Comparison of ENCODE assay signal across 22 mouse cellular contexts in genomic region chr16:18185715-18186449, GRCm38 (mm10). TPM values are rescaled to one million over a fixed set of nuclear protein-coding genes. Genes with fewer than 3 reads are reported as not detected.
DNase-seq lines count a peak whose midpoint lies in the region; ATAC-seq lines count a peak whose summit lies in the region.
"Had no signal": no experiment of that assay in that cellular context is flagged by ENCODE, and none has a peak within 500 bp of the region (broad histone marks: within the 10 kb centered on the region; RNA-seq: fewer than 3 reads in every experiment).

No protein-coding gene starts in this region.

- no peaks in the 10 kb centered on the region for H3K9me3 ChIP-seq in kidney, embryonic 15.5 days (replicated peaks)
- no peaks in the 10 kb centered on the region for H3K9me3 ChIP-seq in neural tube, embryonic 13.5 days
- H3K9me3 ChIP-seq: embryonic facial prominence, embryonic 15.5 days; forebrain, embryonic 10.5 days; hindbrain, embryonic 13.5 days; liver, embryonic 12.5 days; lung, embryonic 15.5 days had no signal

- peak; percentile 73 for ATAC-seq in kidney, embryonic 15.5 days (replicated peaks; ENCODE audit: low FRiP score)
- peak; percentile 51 for ATAC-seq in neural tube, embryonic 13.5 days (ENCODE audit: low read depth)
- ATAC-seq: liver, embryonic 12.5 days had no signal

- peaks cover 21% of the 10 kb centered on the region; the same call in 1 of the 2 replicates for H3K27me3 ChIP-seq in kidney, embryonic 15.5 days
- no peaks in the 10 kb centered on the region for H3K27me3 ChIP-seq in neural tube, embryonic 13.5 days
- H3K27me3 ChIP-seq: embryonic facial prominence, embryonic 15.5 days; hindbrain, embryonic 13.5 days; lung, embryonic 15.5 days had no signal

- no peak overlapping the region for H3K4me3 ChIP-seq in kidney, embryonic 15.5 days (replicated peaks)
- no peak overlapping the region for H3K4me3 ChIP-seq in neural tube, embryonic 13.5 days
- H3K4me3 ChIP-seq: embryonic facial prominence, embryonic 15.5 days; forebrain, embryonic 10.5 days; hindbrain, embryonic 13.5 days; liver, embryonic 12.5 days; lung, embryonic 15.5 days had no signal

- H3K36me3 ChIP-seq in kidney, embryonic 15.5 days = no peaks in the 10 kb centered on the region
- no peaks in the 10 kb centered on the region for H3K36me3 ChIP-seq in neural tube, embryonic 13.5 days
- H3K36me3 ChIP-seq: embryonic facial prominence, embryonic 15.5 days; forebrain, embryonic 10.5 days; hindbrain, embryonic 13.5 days; liver, embryonic 12.5 days; lung, embryonic 15.5 days had no signal

- no peak overlapping the region for H3K4me2 ChIP-seq in kidney, embryonic 15.5 days
- H3K4me2 ChIP-seq in neural tube, embryonic 13.5 days = no peak overlapping the region
- H3K4me2 ChIP-seq: embryonic facial prominence, embryonic 15.5 days; hindbrain, embryonic 13.5 days; liver, embryonic 12.5 days; lung, embryonic 15.5 days had no signal

- H3K27ac ChIP-seq in kidney, embryonic 15.5 days = peak overlapping the region; percentile 57; the same call in 1 of the 2 replicates
- H3K27ac ChIP-seq in neural tube, embryonic 13.5 days (replicated peaks) = peak overlapping the region; percentile 68
- H3K27ac ChIP-seq: embryonic facial prominence, embryonic 15.5 days; forebrain, embryonic 10.5 days; hindbrain, embryonic 13.5 days; liver, embryonic 12.5 days; lung, embryonic 15.5 days had no signal

- peaks cover 33% of the 10 kb centered on the region for H3K4me1 ChIP-seq in kidney, embryonic 15.5 days
- H3K4me1 ChIP-seq in neural tube, embryonic 13.5 days (replicated peaks) = peaks cover 34% of the 10 kb centered on the region
- H3K4me1 ChIP-seq: embryonic facial prominence, embryonic 15.5 days; liver, embryonic 12.5 days; lung, embryonic 15.5 days had no signal

- WGBS in kidney, embryonic 15.5 days = 11% methylated on average over 8 of the region's 8 CpGs
- WGBS in large intestine, adult 2 months = 14% methylated on average over 8 of the region's 8 CpGs
- WGBS in neural tube, embryonic 13.5 days = 15% methylated on average over 8 of the region's 8 CpGs

- no peak for DNase-seq in kidney, adult 11 months
- DNase-seq in forelimb bud, embryonic 11.5 days (ENCODE audit: low read depth, low spot score) = peak; percentile 89
- DNase-seq in large intestine, adult 2 months (ENCODE audit: low read depth, low spot score) = peak; percentile 47
- DNase-seq in adrenal gland, adult 18-20 months (ENCODE audit: low spot score in 2 of 2) = no peak
- no peak for DNase-seq in gastrocnemius, adult 8-10 months (ENCODE audit: low spot score in 2 of 2)
- DNase-seq: adrenal gland, postnatal 14 days; cerebellum, adult 11-12 months; gastrocnemius, postnatal 10 days; heart, postnatal 10 days; kidney, postnatal 14 days; layer of hippocampus, adult 9-11 months; thymus, postnatal 36 days had no signal

- H3K9ac ChIP-seq in kidney, embryonic 15.5 days = no peak overlapping the region
- no peak overlapping the region for H3K9ac ChIP-seq in neural tube, embryonic 13.5 days
- H3K9ac ChIP-seq: embryonic facial prominence, embryonic 15.5 days; hindbrain, embryonic 13.5 days; liver, embryonic 12.5 days; lung, embryonic 15.5 days had no signal

RNA-seq across cellular contexts. Expression of gene Ccdc188, which starts 31.8 kb away (rescaled TPM):
- polyA plus RNA-seq in kidney, embryonic 15.5 days (2015; fragmentation: Nextera tagmentation; extraction: Ambion mirVana) = not detected in 2 replicates
- not detected in 2 replicates for polyA plus RNA-seq in large intestine, adult 2 months (2012; rRNA removed)
- not detected in 2 replicates for polyA plus RNA-seq in neural tube, embryonic 13.5 days (2015; fragmentation: Nextera tagmentation; extraction: Ambion mirVana)
- not detected for total RNA-seq in adrenal gland, adult 18-20 months (2021)
- total RNA-seq in gastrocnemius, adult 8-10 months (2022) = not detected
- total RNA-seq: adrenal gland, postnatal 14 days; gastrocnemius, postnatal 10 days; heart, postnatal 10 days; midbrain, postnatal 0 days; neutrophil, adult 5-6 weeks had no signal
- polyA plus RNA-seq: embryonic facial prominence, embryonic 15.5 days; forebrain, embryonic 10.5 days; hindbrain, embryonic 13.5 days; liver, embryonic 12.5 days; lung, embryonic 15.5 days; midbrain, postnatal 0 days; small intestine, adult 2 months had no signal

RNA-seq across cellular contexts. Expression of gene Zdhhc8, which starts 49.1 kb away (rescaled TPM):
- 15.6 and 17.5 TPM in 2 replicates for polyA plus RNA-seq in kidney, embryonic 15.5 days (2015; fragmentation: Nextera tagmentation; extraction: Ambion mirVana)
- 11.5 and 13.0 TPM in 2 replicates for polyA plus RNA-seq in large intestine, adult 2 months (2012; rRNA removed)
- 15.3 and 17.0 TPM in 2 replicates for polyA plus RNA-seq in neural tube, embryonic 13.5 days (2015; fragmentation: Nextera tagmentation; extraction: Ambion mirVana)
- total RNA-seq in adrenal gland, adult 18-20 months (2021) = 10 to 100 TPM; 20.6 to 21.2 TPM
- total RNA-seq in gastrocnemius, adult 8-10 months (2022) = 10 to 100 TPM; 22.8 to 29.6 (median 26.2) TPM

RNA-seq across cellular contexts. Expression of gene Rtn4r, which starts 58.4 kb away (rescaled TPM):
- 2.6 and 3.6 TPM in 2 replicates for polyA plus RNA-seq in kidney, embryonic 15.5 days (2015; fragmentation: Nextera tagmentation; extraction: Ambion mirVana)
- 7.1 and 8.9 TPM in 2 replicates for polyA plus RNA-seq in large intestine, adult 2 months (2012; rRNA removed)
- 19.6 and 23.9 TPM in 2 replicates for polyA plus RNA-seq in neural tube, embryonic 13.5 days (2015; fragmentation: Nextera tagmentation; extraction: Ambion mirVana)
- total RNA-seq in adrenal gland, adult 18-20 months (2021) = under 1 TPM; 0.20 to 0.26 TPM
- under 1 TPM in 1 of 4 experiments, not detected in 3; 0.15 TPM for total RNA-seq in gastrocnemius, adult 8-10 months (2022)
- total RNA-seq: neutrophil, adult 5-6 weeks had no signal

Comparison
In these comparisons a context has a peak if more than half of its experiments do, and no peak if none do; other contexts are left out.
1. DNase-seq: peak in forelimb bud, embryonic 11.5 days (single experiment) and large intestine, adult 2 months (single experiment); none in kidney, adult 11 months (single experiment), adrenal gland, adult 18-20 months (0 of 2) and gastrocnemius, adult 8-10 months (0 of 2).